Mouse (Mus musculus): ENCODE measurements around the gene Map4k3. TPM values are rescaled to one million over a fixed set of nuclear protein-coding genes. Genes with fewer than 3 reads are reported as not detected.
"Not testable (repeated sequence)": the region's sequence is repeated elsewhere in the genome, so short reads cannot be mapped to it uniquely, and the experiment has no call there.

Map4k3 gene
- polyA plus RNA-seq, 1 experiment from 2014 or later, result 33.8 TPM

DNA sequence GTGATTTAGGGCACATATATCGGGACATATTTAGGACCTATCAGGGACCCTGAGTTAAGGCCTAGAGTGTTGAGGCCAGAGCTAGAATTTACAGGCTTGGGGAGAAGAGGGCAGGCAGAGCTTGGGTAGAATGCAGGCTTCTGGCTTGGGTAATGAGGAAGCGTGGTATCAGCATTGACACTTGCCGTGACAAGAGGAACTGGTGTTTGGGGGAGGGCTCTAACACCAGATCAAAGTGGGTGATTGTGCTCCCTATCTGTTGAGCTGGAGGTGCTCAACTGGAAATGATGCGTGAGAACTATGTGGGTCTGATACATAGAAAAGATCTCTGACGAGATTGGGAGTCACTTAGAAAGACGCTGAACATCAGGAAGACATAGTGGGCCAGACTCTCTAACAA, 6.4 kb upstream of the Map4k3 start:
- no peak overlapping the region for H3K27ac ChIP-seq (replicated peaks; ENCODE audit: low read depth, low read length)
- ATAC-seq (ENCODE audit: low read depth) (no peak), DNase-seq (ENCODE audit: low spot score) (no peak)
- H3K36me3 ChIP-seq (ENCODE audit: control insufficient read depth, insufficient read depth, low read length), result no peaks in the 10 kb centered on the region
- WGBS, result 82% methylated on average over 6 of the region's 6 CpGs
- H3K27me3 ChIP-seq (replicated peaks; ENCODE audit: control insufficient read depth, insufficient read depth, low read length), result no peaks in the 10 kb centered on the region
- no peak overlapping the region for H3K9ac ChIP-seq (ENCODE audit: low read depth, low read length)
- H3K4me3 ChIP-seq (ENCODE audit: low read depth, low read length), result no peak overlapping the region
- no peaks in the 10 kb centered on the region for H3K4me1 ChIP-seq (ENCODE audit: control insufficient read depth, insufficient read depth, low read length)
- no peak overlapping the region for H3K4me2 ChIP-seq (ENCODE audit: low read depth, low read length)
- H3K9me3 ChIP-seq (ENCODE audit: control insufficient read depth, low read length), result no peaks in the 10 kb centered on the region

DNA sequence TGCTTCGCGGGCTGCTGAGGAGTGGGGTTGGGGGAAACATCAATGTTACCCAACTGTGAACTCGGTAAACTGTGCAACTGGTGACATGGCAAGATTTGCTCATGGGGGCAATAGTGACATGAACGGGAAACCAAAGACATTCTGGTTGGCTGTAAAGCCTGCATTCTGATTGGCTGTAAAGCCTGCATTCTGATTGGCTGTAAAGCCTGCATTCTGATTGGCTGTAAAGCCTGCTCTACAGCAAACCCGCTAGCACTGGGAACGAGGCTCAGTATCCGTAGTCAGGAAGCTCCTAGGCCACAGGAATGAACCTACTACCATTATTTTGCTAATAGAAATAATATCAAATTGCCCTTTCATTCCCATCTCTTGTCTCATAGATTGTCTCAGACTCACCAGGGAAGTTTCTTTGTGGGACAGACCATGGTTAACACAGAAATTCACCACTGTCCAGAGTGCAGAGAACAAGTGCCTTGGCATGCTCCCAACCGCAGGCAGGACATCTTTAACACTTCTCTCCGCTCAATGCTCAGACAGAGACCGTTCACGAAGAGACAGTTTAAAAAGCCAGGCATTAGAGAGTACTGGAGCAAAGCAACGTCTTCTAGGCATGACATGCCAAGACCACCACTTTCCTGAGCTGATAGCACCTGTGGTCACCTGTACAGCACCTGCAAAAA, 5.0 kb upstream of the Map4k3 start:
- H3K9ac ChIP-seq (ENCODE audit: low read depth, low read length), result no peak overlapping the region
- H3K4me1 ChIP-seq (ENCODE audit: control insufficient read depth, insufficient read depth, low read length), result peaks cover 4% of the 10 kb centered on the region; the same call in 1 of the 2 replicates
- H3K4me2 ChIP-seq (ENCODE audit: low read depth, low read length), result no peak overlapping the region
- no peaks in the 10 kb centered on the region for H3K36me3 ChIP-seq (ENCODE audit: control insufficient read depth, insufficient read depth, low read length)
- DNase-seq (ENCODE audit: low spot score), result no peak
- no peaks in the 10 kb centered on the region for H3K27me3 ChIP-seq (replicated peaks; ENCODE audit: control insufficient read depth, insufficient read depth, low read length)
- WGBS, result 79% methylated on average over 12 of the region's 12 CpGs
- H3K4me3 ChIP-seq (ENCODE audit: low read depth, low read length), result no peak overlapping the region
- no peak for ATAC-seq (ENCODE audit: low read depth)
- H3K9me3 ChIP-seq (ENCODE audit: control insufficient read depth, low read length), result no peaks in the 10 kb centered on the region
- no peak overlapping the region for H3K27ac ChIP-seq (replicated peaks; ENCODE audit: low read depth, low read length)

DNA sequence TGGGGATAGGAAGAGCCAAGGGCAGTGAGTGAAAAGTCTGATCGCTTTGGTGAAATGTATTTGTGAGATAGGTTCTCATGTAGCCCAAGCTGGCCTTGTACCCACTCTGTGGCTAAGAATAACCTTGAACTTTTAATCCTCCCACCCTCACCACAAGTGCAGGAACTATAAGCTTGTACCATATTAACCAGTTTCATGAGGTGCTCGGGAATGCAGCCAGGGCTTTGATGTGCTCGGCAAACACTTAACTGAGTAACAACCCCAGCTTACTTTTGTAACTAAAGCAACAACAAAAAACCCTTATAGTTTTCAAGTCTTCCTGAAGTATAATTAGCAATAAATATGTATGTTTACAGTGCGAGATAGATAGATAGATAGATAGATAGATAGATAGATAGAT, 4.0 kb upstream of the Map4k3 start:
- Histone ChIP-seq H3K4me3 (ENCODE audit: low read depth, low read length) (no peak overlapping the region), H3K4me1 (ENCODE audit: control insufficient read depth, insufficient read depth, low read length) (peaks cover 4% of the 10 kb centered on the region; the same call in 1 of the 2 replicates), H3K9me3 (ENCODE audit: control insufficient read depth, low read length) (no peaks in the 10 kb centered on the region), H3K27ac (replicated peaks; ENCODE audit: low read depth, low read length) (no peak overlapping the region), H3K27me3 (replicated peaks; ENCODE audit: control insufficient read depth, insufficient read depth, low read length) (no peaks in the 10 kb centered on the region), H3K9ac (ENCODE audit: low read depth, low read length) (no peak overlapping the region), H3K36me3 (ENCODE audit: control insufficient read depth, insufficient read depth, low read length) (no peaks in the 10 kb centered on the region), H3K4me2 (ENCODE audit: low read depth, low read length) (no peak overlapping the region)
- 76% methylated on average over 4 of the region's 4 CpGs for WGBS
- no peak for ATAC-seq (ENCODE audit: low read depth)
- no peak for DNase-seq (ENCODE audit: low spot score)

DNA sequence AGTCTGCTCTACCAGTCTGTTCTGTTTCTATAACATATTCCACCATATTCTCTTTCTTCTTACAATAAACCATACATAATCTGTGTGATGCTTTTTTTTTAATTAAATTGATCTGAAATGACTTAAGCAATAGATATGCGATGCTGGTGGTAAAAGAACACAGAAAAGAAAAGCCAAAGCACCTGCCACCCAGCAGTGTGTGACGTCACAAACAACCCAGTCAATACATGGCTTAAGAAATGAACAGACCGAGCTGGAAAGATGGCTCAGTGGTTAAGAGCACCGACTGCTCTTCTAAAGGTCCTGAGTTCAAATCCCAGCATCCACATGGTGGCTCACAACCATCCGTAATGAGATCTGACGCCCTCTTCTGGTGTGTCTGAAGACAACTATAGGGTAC, 2.0 kb upstream of the Map4k3 start:
- not testable (repeated sequence) for H3K36me3 ChIP-seq (ENCODE audit: control insufficient read depth, insufficient read depth, low read length); H3K4me3 ChIP-seq (ENCODE audit: low read depth, low read length); H3K9me3 ChIP-seq (ENCODE audit: control insufficient read depth, low read length); H3K27ac ChIP-seq (replicated peaks; ENCODE audit: low read depth, low read length); H3K27me3 ChIP-seq (replicated peaks; ENCODE audit: control insufficient read depth, insufficient read depth, low read length); H3K9ac ChIP-seq (ENCODE audit: low read depth, low read length); DNase-seq (ENCODE audit: low spot score); ATAC-seq (ENCODE audit: low read depth); H3K4me2 ChIP-seq (ENCODE audit: low read depth, low read length)
- WGBS, result 88% methylated on average over 6 of the region's 6 CpGs
- H3K4me1 ChIP-seq (ENCODE audit: control insufficient read depth, insufficient read depth, low read length), result peaks cover 11% of the 10 kb centered on the region

DNA sequence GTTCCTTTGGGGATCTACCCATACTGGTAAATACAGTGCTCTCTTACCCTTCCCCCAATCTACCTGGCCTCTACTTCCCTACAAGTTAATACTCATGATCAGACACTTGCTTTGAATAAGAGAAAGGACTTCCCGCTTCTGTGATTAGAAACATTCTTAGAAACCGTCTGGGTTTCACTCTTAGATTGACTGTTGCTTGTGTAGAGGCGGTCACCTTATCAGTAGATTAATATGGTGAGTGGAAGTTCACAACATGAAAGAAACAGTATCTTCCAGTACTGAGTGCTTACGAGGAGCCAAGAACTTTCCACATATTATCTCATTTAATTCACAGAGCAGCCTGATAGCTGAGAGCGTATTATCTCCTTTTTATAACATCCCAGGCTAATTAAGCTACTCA, 1.5 kb upstream of the Map4k3 start:
- H3K9ac ChIP-seq (ENCODE audit: low read depth, low read length), result no peak overlapping the region
- H3K9me3 ChIP-seq (ENCODE audit: control insufficient read depth, low read length), result no peaks in the 10 kb centered on the region
- H3K36me3 ChIP-seq (ENCODE audit: control insufficient read depth, insufficient read depth, low read length), result no peaks in the 10 kb centered on the region
- DNase-seq (ENCODE audit: low spot score) (no peak), ATAC-seq (ENCODE audit: low read depth) (no peak)
- H3K4me3 ChIP-seq (ENCODE audit: low read depth, low read length), result no peak overlapping the region
- peaks cover 11% of the 10 kb centered on the region for H3K4me1 ChIP-seq (ENCODE audit: control insufficient read depth, insufficient read depth, low read length)
- no peaks in the 10 kb centered on the region for H3K27me3 ChIP-seq (replicated peaks; ENCODE audit: control insufficient read depth, insufficient read depth, low read length)
- WGBS, result 84% methylated on average over 5 of the region's 5 CpGs
- H3K4me2 ChIP-seq (ENCODE audit: low read depth, low read length), result no peak overlapping the region
- H3K27ac ChIP-seq (replicated peaks; ENCODE audit: low read depth, low read length), result no peak overlapping the region

DNA sequence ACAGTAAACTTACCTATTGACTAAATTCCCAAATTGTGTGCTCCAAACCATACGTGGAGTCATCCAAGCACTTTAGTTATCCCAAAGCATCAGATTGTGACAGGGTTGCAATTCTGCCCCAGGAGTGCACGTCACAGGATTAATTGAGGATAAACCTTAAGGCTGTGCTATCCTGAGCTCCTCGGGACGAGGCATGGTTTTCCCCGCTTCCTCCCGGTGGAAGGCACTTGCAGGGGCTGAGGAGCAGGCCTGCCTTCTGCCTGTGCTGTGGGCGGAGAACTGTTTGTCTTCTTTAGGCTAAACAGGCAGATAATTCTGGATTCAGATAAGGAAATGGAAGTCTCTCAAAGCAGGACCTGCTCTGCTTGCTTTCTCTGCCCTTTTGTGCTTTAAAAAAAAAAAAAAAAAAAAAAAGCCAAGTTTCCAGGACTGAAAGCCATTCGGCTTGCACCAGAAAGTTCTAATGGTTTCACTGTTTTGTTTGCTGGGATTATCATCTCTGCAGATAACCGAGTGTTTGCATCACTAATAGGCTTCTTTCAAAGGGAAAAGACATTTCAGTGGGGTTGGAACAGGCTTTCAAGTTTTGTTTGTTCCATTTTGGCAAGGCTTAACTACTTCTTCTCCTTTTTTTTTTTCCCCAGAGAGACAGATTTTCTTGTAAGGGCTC, 930 bp upstream of the Map4k3 start:
- DNase-seq (ENCODE audit: low spot score) (no peak), ATAC-seq (ENCODE audit: low read depth) (no peak)
- Histone ChIP-seq H3K36me3 (ENCODE audit: control insufficient read depth, insufficient read depth, low read length) (no peaks in the 10 kb centered on the region), H3K27me3 (replicated peaks; ENCODE audit: control insufficient read depth, insufficient read depth, low read length) (no peaks in the 10 kb centered on the region), H3K4me1 (ENCODE audit: control insufficient read depth, insufficient read depth, low read length) (peaks cover 11% of the 10 kb centered on the region), H3K27ac (replicated peaks; ENCODE audit: low read depth, low read length) (peak overlapping the region; percentile 96), H3K9me3 (ENCODE audit: control insufficient read depth, low read length) (no peaks in the 10 kb centered on the region), H3K9ac (ENCODE audit: low read depth, low read length) (no peak overlapping the region), H3K4me2 (ENCODE audit: low read depth, low read length) (peak overlapping the region; percentile 91; the same call in 1 of the 2 replicates), H3K4me3 (ENCODE audit: low read depth, low read length) (peak overlapping the region; percentile 95; the same call in 1 of the 2 replicates)
- WGBS, result 31% methylated on average over 9 of the region's 9 CpGs

DNA sequence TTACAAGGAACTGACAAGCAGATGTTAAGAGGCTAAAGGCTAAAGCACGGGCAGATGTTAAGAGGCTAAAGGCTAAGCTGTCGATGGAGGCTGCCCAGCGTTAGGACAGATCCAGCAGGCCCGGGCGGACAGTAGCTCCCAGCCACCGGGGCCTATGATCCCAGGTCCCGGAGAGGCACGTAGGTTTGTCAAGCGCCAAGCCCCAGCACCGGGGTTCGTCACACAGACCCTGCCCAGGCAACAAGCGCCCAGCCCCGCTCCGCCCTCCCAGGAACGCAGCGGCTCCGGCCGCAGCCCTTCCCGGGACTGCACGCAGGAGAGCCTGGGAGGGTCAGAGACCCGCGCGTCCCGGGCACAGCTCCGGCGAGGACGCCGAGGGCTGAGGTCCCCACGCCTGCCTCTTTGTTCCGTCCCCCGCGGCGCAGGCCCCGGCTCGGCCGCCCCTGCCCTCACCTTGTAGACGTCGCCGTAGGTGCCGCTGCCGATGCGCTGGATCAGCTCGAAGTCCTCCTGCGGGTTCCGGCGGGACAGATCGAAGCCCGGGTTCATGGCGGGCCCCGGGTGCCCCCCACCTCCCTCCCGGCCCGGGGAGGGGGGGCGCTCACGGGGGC, 839 bp downstream of the Map4k3 start:
- Histone ChIP-seq H3K4me3 (ENCODE audit: low read depth, low read length) (peak overlapping the region; percentile 95), H3K9ac (ENCODE audit: low read depth, low read length) (peak overlapping the region; percentile 95), H3K4me2 (ENCODE audit: low read depth, low read length) (peak overlapping the region; percentile 91), H3K27ac (replicated peaks; ENCODE audit: low read depth, low read length) (peak overlapping the region; percentile 96), H3K9me3 (ENCODE audit: control insufficient read depth, low read length) (no peaks in the 10 kb centered on the region), H3K36me3 (ENCODE audit: control insufficient read depth, insufficient read depth, low read length) (no peaks in the 10 kb centered on the region), H3K27me3 (replicated peaks; ENCODE audit: control insufficient read depth, insufficient read depth, low read length) (no peaks in the 10 kb centered on the region), H3K4me1 (ENCODE audit: control insufficient read depth, insufficient read depth, low read length) (peaks cover 15% of the 10 kb centered on the region)
- ATAC-seq (ENCODE audit: low read depth) (peak; percentile 72), DNase-seq (ENCODE audit: low spot score) (peak; percentile 54)
- WGBS, result under 1% methylated on average over 14 of the region's 54 CpGs

DNA sequence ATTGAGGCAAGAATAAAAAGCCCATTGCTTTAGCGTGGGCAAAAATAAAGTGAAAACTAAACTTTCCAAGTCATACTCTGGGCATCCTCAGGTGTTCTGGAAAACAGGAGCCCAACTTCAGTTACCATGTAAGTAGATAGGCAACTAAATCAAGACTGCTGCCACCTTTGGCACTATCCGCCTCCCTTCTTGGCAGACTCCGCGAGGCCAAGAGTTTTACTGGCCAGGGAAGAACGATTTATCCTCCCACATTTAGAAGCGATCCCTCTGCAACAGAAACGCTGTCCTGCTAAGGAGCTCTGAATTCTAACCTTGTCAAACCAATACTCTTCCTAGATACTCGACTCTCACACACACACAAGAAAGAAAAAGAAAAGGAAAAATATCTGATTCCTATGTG, 1.5 kb downstream of the Map4k3 start:
- Histone ChIP-seq H3K27me3 (replicated peaks; ENCODE audit: control insufficient read depth, insufficient read depth, low read length) (no peaks in the 10 kb centered on the region), H3K4me2 (ENCODE audit: low read depth, low read length) (peak overlapping the region; percentile 91), H3K36me3 (ENCODE audit: control insufficient read depth, insufficient read depth, low read length) (no peaks in the 10 kb centered on the region), H3K9me3 (ENCODE audit: control insufficient read depth, low read length) (no peaks in the 10 kb centered on the region), H3K27ac (replicated peaks; ENCODE audit: low read depth, low read length) (peak overlapping the region; percentile 96), H3K4me1 (ENCODE audit: control insufficient read depth, insufficient read depth, low read length) (peaks cover 22% of the 10 kb centered on the region), H3K9ac (ENCODE audit: low read depth, low read length) (peak overlapping the region; percentile 95), H3K4me3 (ENCODE audit: low read depth, low read length) (peak overlapping the region; percentile 95)
- WGBS, result 10% methylated on average over 8 of the region's 8 CpGs
- no peak for ATAC-seq (ENCODE audit: low read depth)
- peak; percentile 36 for DNase-seq (ENCODE audit: low spot score)
